Mouse (Mus musculus) Patski (cell line): Measurements from ENCODE around the gene Iba57. TPM values are rescaled to one million over a fixed set of nuclear protein-coding genes. Genes with fewer than 3 reads are reported as not detected.

Experiments used
- ATAC-seq: fragments of 100-300 bp; one replicate; pipeline ENCODE4 v1.8.0; 2021
- CTCF ChIA-PET: fragments of 350-600 bp; sonication (Branson Sonifier 250); formaldehyde crosslinking; loops from one replicate; lab custom pipeline; 2022; ENCODE audit warnings: inconsistent platforms; lab: Charles Lee
- POLR2A ChIA-PET: fragments of 350-600 bp; sonication (Branson Sonifier 250); formaldehyde crosslinking; loops from one replicate; lab custom pipeline; 2022; ENCODE audit warnings: antibody characterized with exemption, inconsistent platforms; lab: Charles Lee
- DNase-seq: peaks from one replicate; pipeline ENCODE4 v3.0.0-alpha.2; 2011; ENCODE audit warnings: low read depth, low spot score
- H3K27me3 ChIP-seq: fragments of 371-371 bp; one replicate; pipeline ENCODE4 v1.5.1; 2021
- CTCF ChIP-seq: fragments of 100-300 bp; IDR thresholded peaks from one replicate; pipeline ENCODE4 v1.5.1; 2021
- in situ Hi-C: fragments of 300-500 bp; cut with MboI; formaldehyde crosslinking; loops from 3 replicates; pipeline ENCODE4 v1.11.1; 2018; ENCODE audit warnings: low pct_unique_long_range_greater_than_20kb, mixed read lengths
- polyA plus RNA-seq: library from polyadenylated mRNA; unstranded; gene quantifications from one replicate; pipeline ENCODE4 v1.2.3, GENCODE M21; 2021

Iba57 gene
- polyA plus RNA-seq, 1 experiment from 2014 or later, result 6.8 TPM

GRCm38 (mm10) chr11:59174189-59174838, 10.8 kb upstream of the Iba57 start:
- DNase-seq (no peak), ATAC-seq (no peak)
- ChIA-PET POLR2A (interaction anchor here (0.6 to 0.9 kb wide), 2 partner anchors 9 to 11 kb away, joined by 3 to 5 read pairs; partner anchors contain the start of genes Gjc2 and Iba57), CTCF (interaction anchor here (1.4 to 1.5 kb wide), 2 partner anchors 9 to 22 kb away, joined by 3 to 8 read pairs; partner anchors contain the start of gene Gjc2)
- in situ Hi-C loops, result no loop called here
- H3K27me3 ChIP-seq, result peaks cover 36% of the 10 kb centered on the region
- no peak for TF ChIP-seq CTCF

DNA sequence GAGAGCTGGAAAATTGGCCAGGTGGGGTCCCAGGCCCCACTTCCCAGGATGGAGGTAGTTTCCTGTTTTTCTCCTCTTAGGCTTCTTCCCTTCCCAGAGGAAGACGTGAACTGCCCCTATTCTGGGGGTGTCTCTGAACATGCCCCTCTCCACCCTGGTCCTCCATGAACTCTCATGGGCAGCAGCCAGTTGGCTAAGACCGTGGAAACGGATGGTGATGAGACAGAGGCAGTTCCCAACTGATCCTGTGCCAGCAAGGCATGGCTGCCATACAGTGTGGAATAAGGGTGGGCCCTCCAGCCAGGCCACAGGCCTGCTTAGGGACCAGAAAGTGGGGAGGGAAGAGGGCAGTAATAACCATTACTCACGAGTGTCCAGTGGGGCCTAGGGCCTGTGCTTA, 7.0 kb upstream of the Iba57 start:
- POLR2A ChIA-PET, result no interaction called here
- ATAC-seq (no peak), DNase-seq (no peak)
- CTCF ChIA-PET, result no interaction called here
- TF ChIP-seq CTCF, result no peak
- H3K27me3 ChIP-seq, result peaks cover 15% of the 10 kb centered on the region
- in situ Hi-C loops, result no loop called here

DNA sequence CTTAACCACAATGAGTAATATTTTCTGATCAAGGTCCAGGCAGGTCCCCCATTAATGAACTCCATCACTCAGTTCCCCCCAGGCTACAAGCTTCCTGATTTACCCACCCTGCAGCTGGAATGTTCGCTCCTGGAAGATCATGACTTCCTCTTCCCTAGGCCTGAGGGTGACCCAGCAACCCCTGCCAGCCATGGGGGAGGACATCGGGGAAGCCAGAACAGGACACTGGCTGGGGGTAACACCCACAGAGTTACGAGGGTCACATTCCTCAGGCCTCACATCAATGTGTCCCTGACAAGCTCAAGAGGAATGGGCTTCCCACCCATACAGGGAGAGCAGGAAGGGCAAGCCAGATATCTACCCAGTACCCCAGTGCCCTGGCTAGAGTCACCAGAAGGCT, 6.3 kb upstream of the Iba57 start:
- POLR2A ChIA-PET, result no interaction called here
- peaks cover 8% of the 10 kb centered on the region for H3K27me3 ChIP-seq
- in situ Hi-C loops, result no loop called here
- ATAC-seq, result no peak
- TF ChIP-seq CTCF, result no peak
- no peak for DNase-seq
- CTCF ChIA-PET, result interaction anchor here (1.2 kb wide), 1 partner anchor 11 kb away, joined by 5 read pairs; no protein-coding TSS in a partner anchor

DNA sequence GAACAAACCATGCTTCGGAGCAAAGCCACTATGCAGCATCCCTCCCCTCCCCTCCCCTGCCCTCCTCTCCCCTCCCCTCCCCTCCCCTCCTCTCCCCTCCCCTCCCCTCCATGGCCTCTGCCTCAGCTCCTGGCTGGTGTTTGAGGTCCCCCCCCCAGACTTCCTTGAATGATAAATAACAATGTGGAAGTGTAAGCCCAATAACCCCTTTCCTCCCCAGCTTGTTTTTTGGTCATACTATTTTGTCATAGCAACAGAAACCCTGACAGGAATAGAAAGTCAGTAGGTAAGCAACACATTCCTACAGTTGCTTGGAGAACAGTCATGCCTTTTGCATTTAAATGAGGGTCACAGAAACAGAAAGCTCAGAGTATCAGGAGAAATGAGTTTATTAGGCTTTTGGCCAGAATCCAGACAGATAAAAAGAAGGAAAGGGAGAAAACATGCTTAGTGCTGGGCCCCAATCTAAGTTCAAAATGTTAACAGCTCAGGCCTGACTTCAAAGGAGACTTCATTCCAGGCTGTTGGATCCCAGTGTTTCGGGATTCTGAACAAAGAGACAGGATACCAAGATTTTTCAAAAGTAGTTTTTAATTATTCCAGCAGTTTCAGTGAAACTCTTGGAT, 2.2 kb upstream of the Iba57 start:
- POLR2A ChIA-PET, result no interaction called here
- TF ChIP-seq CTCF, result no peak

GRCm38 (mm10) chr11:59164384-59164783, 845 bp upstream of the Iba57 start:
- in situ Hi-C loops, result no loop called here
- ChIA-PET CTCF (interaction anchor here (1.5 to 2.1 kb wide), 2 partner anchors 18 to 66 kb away, joined by 4 to 5 read pairs; no protein-coding TSS in a partner anchor), POLR2A (interaction anchor here (0.7 kb wide), 1 partner anchor 85 kb away, joined by 3 read pairs; no protein-coding TSS in a partner anchor)
- no peaks in the 10 kb centered on the region for H3K27me3 ChIP-seq
- no peak for ATAC-seq
- no peak for TF ChIP-seq CTCF
- DNase-seq, result no peak

More for the DNA sequence above, 2.2 kb upstream of the Iba57 start:
- DNase-seq (no peak), ATAC-seq (no peak)
- no peaks in the 10 kb centered on the region for H3K27me3 ChIP-seq
- in situ Hi-C loops, result no loop called here
- CTCF ChIA-PET, result interaction anchor here (0.6 to 1.5 kb wide), 2 partner anchors 17 to 67 kb away, joined by 3 to 4 read pairs; partner anchors contain the start of gene Gjc2

DNA sequence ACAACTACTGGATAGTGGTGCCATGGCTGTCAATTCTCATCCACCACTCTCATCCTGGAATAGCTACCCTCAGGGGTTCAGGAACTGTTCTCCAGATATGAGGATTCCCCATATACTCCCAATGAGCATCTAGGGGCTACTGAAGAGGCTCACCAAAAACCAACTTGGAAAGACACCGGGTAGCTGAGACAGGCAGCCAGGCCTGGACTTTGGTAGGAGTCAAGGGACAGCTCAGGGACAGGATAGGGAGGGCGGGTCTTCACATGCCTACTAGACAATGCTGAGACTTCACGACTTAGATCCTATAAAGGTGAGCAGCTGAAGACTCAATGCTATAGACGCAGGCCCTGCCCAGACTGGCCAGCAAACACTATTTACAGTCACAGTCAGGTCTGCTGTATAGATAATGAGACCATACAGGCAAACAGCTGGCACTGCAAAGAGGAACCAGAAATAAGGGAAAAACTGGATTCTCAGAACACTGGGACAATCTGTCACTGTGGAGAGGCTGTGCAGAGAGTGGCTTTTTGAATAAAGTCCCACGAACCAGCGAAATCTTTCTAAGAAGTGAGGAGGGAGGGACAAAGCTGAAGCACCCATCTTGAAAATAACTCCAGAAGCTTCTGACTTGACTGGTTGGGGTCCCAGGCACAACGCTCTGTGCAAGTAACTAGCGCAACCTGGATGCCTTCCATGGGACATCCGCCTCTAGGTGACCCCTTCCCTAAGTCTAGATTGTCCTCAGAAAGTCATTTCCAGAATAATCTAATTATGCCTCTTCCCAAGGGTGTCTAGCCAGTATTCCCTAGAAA, 890 bp downstream of the Iba57 start:
- DNase-seq, result no peak
- ChIA-PET POLR2A (interaction anchor here (0.7 to 1.6 kb wide), 3 partner anchors 10 to 12 kb away, joined by 3 to 5 read pairs (median 3); no protein-coding TSS in a partner anchor), CTCF (interaction anchor here (0.8 to 2.1 kb wide), 2 partner anchors 20 to 63 kb away, joined by 3 to 5 read pairs; no protein-coding TSS in a partner anchor)
- no peak for ATAC-seq
- in situ Hi-C loops, result no loop called here
- no peaks in the 10 kb centered on the region for H3K27me3 ChIP-seq
- no peak for TF ChIP-seq CTCF

- no peak for TF ChIP-seq CTCF
- ChIA-PET POLR2A (interaction anchor here (1.2 kb wide), 1 partner anchor 27 kb away, joined by 3 read pairs; no protein-coding TSS in a partner anchor), CTCF (no interaction called here)
- DNase-seq (no peak), ATAC-seq (no peak)
- H3K27me3 ChIP-seq, result no peaks in the 10 kb centered on the region
- in situ Hi-C loops, result no loop called here
These were observed 2.1 kb downstream of the Iba57 start for GRCm38 (mm10) chr11:59161398-59161797.

GRCm38 (mm10) chr11:59159558-59159957, 4.0 kb downstream of the Iba57 start:
- TF ChIP-seq CTCF, result no peak

DNA sequence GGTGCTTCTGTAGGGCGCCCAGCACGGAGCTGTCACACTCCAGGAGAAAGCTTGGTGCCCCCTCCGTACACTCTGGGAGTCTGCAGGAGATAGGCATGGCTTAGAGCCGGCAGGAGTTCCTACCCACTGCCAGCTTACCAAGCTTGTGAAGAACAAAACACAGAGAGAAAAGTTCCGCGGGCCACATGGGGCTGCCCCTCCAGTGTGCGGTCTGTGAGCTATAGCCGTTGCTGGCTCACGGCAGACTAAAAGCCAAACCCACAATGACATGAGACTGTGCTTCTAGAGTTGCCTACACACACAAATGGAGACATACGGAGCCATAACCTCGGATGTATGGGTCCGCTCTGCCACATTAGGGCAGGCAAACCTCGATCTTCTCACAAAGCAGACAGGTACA, 4.4 kb downstream of the Iba57 start:
- ATAC-seq (no peak), DNase-seq (no peak)
- CTCF ChIA-PET, result no interaction called here
- in situ Hi-C loops, result no loop called here
- H3K27me3 ChIP-seq, result no peaks in the 10 kb centered on the region
- POLR2A ChIA-PET, result no interaction called here
- no peak for TF ChIP-seq CTCF

More at GRCm38 (mm10) chr11:59159558-59159957, 4.0 kb downstream of the Iba57 start:
- in situ Hi-C loops, result no loop called here
- H3K27me3 ChIP-seq, result no peaks in the 10 kb centered on the region
- ChIA-PET POLR2A (no interaction called here), CTCF (interaction anchor here (0.6 kb wide), 1 partner anchor 13 kb away, joined by 3 read pairs; no protein-coding TSS in a partner anchor)
- no peak for DNase-seq
- no peak for ATAC-seq

- in situ Hi-C loops, result no loop called here
- CTCF ChIA-PET, result no interaction called here
- no peaks in the 10 kb centered on the region for H3K27me3 ChIP-seq
- no peak for TF ChIP-seq CTCF
- POLR2A ChIA-PET, result no interaction called here
- ATAC-seq (no peak), DNase-seq (no peak)
These were observed 7.6 kb downstream of the Iba57 start for GRCm38 (mm10) chr11:59155900-59156299.
